Mouse (Mus musculus) limb, embryonic 11.5 days (tissue): Measurements from ENCODE around the gene Zzz3. TPM values are rescaled to one million over a fixed set of nuclear protein-coding genes. Genes with fewer than 3 reads are reported as not detected.

Source experiments
- ATAC-seq: fragments of 200-750 bp; cut with Nextera tagmentation; 2 replicates; pipeline ENCODE4 v1.8.0; 2017; ENCODE audit warnings: low read depth; ENCODE audit not compliant: insufficient number of reproducible peaks, low FRiP score, low TSS enrichment
- DNase-seq: peaks from one replicate; pipeline ENCODE4 v3.0.0-alpha.2; 2015; ENCODE audit warnings: low spot score
- H3K27ac ChIP-seq: fragments of 300-500 bp; sonication (generic); replicated peaks from 2 replicates; pipeline ENCODE4 v1.5.1; 2014; ENCODE audit warnings: low read depth, mild to moderate bottlenecking, low read length
- H3K27me3 ChIP-seq: fragments of 300-500 bp; sonication (generic); 2 replicates; pipeline ENCODE4 v1.6.1; 2014; ENCODE audit warnings: mild to moderate bottlenecking, low read length, mixed read lengths; ENCODE audit not compliant: control insufficient read depth, insufficient read depth
- H3K36me3 ChIP-seq: fragments of 300-500 bp; sonication (generic); 2 replicates; pipeline ENCODE4 v1.6.1; 2014; ENCODE audit warnings: mild to moderate bottlenecking, low read length, moderate library complexity, mixed read lengths; ENCODE audit not compliant: control insufficient read depth, insufficient read depth
- H3K4me1 ChIP-seq: fragments of 300-500 bp; sonication (generic); 2 replicates; pipeline ENCODE4 v1.6.1; 2014; ENCODE audit warnings: low read length, mixed read lengths; ENCODE audit not compliant: control insufficient read depth, insufficient read depth
- H3K4me2 ChIP-seq: fragments of 300-500 bp; sonication (generic); 2 replicates; pipeline ENCODE4 v1.6.1; 2014; ENCODE audit warnings: low read depth, mild to moderate bottlenecking, moderate library complexity; ENCODE audit not compliant: severe bottlenecking
- H3K4me3 ChIP-seq: fragments of 300-500 bp; sonication (generic); 2 replicates; pipeline ENCODE4 v1.5.1; 2014; ENCODE audit warnings: low read depth, low read length
- H3K9ac ChIP-seq: fragments of 300-500 bp; sonication (generic); 2 replicates; pipeline ENCODE4 v1.6.1; 2014; ENCODE audit warnings: mild to moderate bottlenecking, low read length
- H3K9me3 ChIP-seq: fragments of 300-500 bp; sonication (generic); 2 replicates; pipeline ENCODE4 v1.6.1; 2016; ENCODE audit warnings: low read length; ENCODE audit not compliant: control insufficient read depth
- whole genome bisulfite sequencing: fragments of 180-500 bp; shearing (Covaris S2); extraction: QIAGEN DNeasy Blood & Tissue Kit; methylation state at CpG from one replicate; pipeline ENCODE4 v1.1.7; 2014; 5-methylcytosine and 5-hydroxymethylcytosine counted together
- polyA plus RNA-seq: library from polyadenylated mRNA; unstranded; fragments of >200 nt; fragmentation: Nextera tagmentation; extraction: Ambion mirVana; gene quantifications from 2 replicates; pipeline ENCODE4 v1.2.1, GENCODE M21; 2014

Zzz3 gene
- polyA plus RNA-seq, 1 experiment from 2014 or later, result 68.2 TPM

DNA sequence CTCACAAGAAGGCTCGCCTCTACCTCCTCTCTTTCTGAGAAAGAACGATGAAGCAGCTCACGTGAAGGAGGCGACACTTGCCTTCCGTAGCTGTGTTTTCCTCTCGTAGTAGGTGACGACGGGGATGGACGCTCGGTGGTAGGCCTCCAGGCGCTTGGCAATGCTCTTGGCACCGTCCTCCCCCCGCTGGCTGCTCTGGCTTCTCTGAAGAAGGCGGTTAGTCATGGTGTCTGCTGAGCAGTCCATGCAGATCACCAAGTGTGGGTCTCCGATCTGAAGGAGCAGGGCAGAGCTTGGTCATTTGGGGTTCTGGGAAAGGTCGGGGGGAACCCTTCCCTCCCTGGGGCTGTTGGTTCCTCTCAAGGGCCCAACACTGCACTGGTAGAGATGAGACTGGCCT is 77.4 kb downstream of the Zzz3 start:
- no peak overlapping the region for H3K4me2 ChIP-seq
- WGBS, result 86% methylated on average over 16 of the region's 16 CpGs
- no peak overlapping the region for H3K4me3 ChIP-seq
- H3K4me1 ChIP-seq, result peaks cover 2% of the 10 kb centered on the region; the same call in 1 of the 2 replicates
- DNase-seq (no peak), ATAC-seq (no peak)
- no peak overlapping the region for H3K9ac ChIP-seq
- no peak overlapping the region for H3K27ac ChIP-seq
- no peaks in the 10 kb centered on the region for H3K36me3 ChIP-seq
- no peaks in the 10 kb centered on the region for H3K9me3 ChIP-seq
- no peaks in the 10 kb centered on the region for H3K27me3 ChIP-seq

DNA sequence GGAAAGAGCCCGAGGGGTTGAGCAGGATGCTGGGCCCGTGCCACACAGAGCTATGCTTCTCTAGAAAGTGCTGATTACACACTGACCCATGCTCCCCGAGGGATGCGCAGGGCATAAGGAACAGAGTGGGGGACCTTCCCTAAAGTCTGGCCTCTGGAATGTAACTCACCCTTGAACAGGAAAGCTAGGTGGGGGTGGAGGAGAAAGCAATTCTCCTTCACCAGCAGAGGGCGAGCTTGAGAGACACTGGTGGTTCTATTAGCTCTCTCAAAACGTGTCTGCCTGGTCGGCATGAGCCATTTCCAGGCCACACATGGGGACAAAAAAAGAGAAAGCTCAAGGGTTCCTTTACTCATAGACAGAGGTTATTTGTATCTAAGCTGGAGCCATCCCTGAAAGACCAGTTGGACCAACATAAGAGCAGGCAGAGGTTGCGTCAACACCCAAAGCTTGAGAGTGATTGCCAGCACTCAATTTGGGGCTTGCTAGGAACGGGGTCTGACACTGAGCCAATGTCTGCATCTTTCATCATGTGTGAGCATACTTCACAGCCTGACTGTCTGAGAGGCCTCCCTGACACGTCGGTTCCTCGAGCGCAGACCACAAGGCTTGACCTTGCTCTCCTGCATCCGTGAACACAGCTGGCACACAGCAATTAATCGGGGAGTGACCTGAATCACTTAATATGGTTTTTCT is 79.5 kb downstream of the Zzz3 start:
- Histone ChIP-seq H3K9me3 (no peaks in the 10 kb centered on the region), H3K27ac (no peak overlapping the region), H3K36me3 (no peaks in the 10 kb centered on the region), H3K9ac (no peak overlapping the region), H3K4me3 (no peak overlapping the region), H3K4me2 (no peak overlapping the region), H3K27me3 (no peaks in the 10 kb centered on the region), H3K4me1 (peaks cover 8% of the 10 kb centered on the region; the same call in 1 of the 2 replicates)
- ATAC-seq (no peak), DNase-seq (peak; percentile 81)
- 59% methylated on average over 15 of the region's 15 CpGs for WGBS

DNA sequence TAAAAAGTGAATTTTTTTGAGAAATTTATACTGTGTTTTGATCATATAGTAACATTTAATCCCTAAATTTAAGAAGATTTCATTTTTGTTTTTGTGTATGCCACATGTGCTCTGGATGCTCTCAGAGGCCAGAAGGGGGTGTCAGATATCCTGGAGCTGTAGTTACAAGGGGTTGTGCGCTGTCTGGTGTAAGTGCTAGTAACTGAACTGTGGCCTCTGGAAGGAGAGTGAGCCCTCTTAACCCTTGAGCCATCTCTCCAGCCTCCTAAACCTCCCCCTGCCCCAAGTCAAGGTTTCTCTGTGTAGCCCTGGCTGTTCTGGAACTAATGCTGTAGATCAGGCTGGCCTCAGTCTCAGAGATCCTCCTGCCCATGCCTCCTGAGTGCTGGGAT is 80.0 kb downstream of the Zzz3 start:
- ATAC-seq (no peak), DNase-seq (no peak)
- H3K4me2 ChIP-seq, result no peak overlapping the region
- peaks cover 8% of the 10 kb centered on the region; the same call in 1 of the 2 replicates for H3K4me1 ChIP-seq
- H3K4me3 ChIP-seq, result no peak overlapping the region
- H3K9me3 ChIP-seq, result no peaks in the 10 kb centered on the region
- no peaks in the 10 kb centered on the region for H3K36me3 ChIP-seq
- H3K27ac ChIP-seq, result no peak overlapping the region
- H3K27me3 ChIP-seq, result no peaks in the 10 kb centered on the region
- 67% methylated on average over 1 of the region's 1 CpGs for WGBS
- H3K9ac ChIP-seq, result no peak overlapping the region

- 93% methylated on average over 3 of the region's 3 CpGs for WGBS
- H3K9me3 ChIP-seq, result no peaks in the 10 kb centered on the region
- no peak overlapping the region for H3K27ac ChIP-seq
- H3K4me3 ChIP-seq, result no peak overlapping the region
- DNase-seq, result no peak
- H3K9ac ChIP-seq, result no peak overlapping the region
- no peaks in the 10 kb centered on the region for H3K36me3 ChIP-seq
- H3K4me1 ChIP-seq, result peaks cover 8% of the 10 kb centered on the region; the same call in 1 of the 2 replicates
- no peaks in the 10 kb centered on the region for H3K27me3 ChIP-seq
- H3K4me2 ChIP-seq, result no peak overlapping the region
- no peak for ATAC-seq
Observed at GRCm38 (mm10) chr3:152475894-152476293, 80.6 kb downstream of the Zzz3 start.

- Histone ChIP-seq H3K4me3 (peak overlapping the region; percentile 30), H3K36me3 (no peaks in the 10 kb centered on the region), H3K27me3 (no peaks in the 10 kb centered on the region), H3K27ac (no peak overlapping the region), H3K9ac (peak overlapping the region; percentile 38; the same call in 1 of the 2 replicates), H3K9me3 (no peaks in the 10 kb centered on the region), H3K4me1 (peaks cover 11% of the 10 kb centered on the region), H3K4me2 (peak overlapping the region; percentile 52)
- 3% methylated on average over 23 of the region's 23 CpGs for WGBS
- DNase-seq (peak; percentile 77), ATAC-seq (peak; percentile 70)
Observed at GRCm38 (mm10) chr3:152477796-152478527, 82.7 kb downstream of the Zzz3 start.

DNA sequence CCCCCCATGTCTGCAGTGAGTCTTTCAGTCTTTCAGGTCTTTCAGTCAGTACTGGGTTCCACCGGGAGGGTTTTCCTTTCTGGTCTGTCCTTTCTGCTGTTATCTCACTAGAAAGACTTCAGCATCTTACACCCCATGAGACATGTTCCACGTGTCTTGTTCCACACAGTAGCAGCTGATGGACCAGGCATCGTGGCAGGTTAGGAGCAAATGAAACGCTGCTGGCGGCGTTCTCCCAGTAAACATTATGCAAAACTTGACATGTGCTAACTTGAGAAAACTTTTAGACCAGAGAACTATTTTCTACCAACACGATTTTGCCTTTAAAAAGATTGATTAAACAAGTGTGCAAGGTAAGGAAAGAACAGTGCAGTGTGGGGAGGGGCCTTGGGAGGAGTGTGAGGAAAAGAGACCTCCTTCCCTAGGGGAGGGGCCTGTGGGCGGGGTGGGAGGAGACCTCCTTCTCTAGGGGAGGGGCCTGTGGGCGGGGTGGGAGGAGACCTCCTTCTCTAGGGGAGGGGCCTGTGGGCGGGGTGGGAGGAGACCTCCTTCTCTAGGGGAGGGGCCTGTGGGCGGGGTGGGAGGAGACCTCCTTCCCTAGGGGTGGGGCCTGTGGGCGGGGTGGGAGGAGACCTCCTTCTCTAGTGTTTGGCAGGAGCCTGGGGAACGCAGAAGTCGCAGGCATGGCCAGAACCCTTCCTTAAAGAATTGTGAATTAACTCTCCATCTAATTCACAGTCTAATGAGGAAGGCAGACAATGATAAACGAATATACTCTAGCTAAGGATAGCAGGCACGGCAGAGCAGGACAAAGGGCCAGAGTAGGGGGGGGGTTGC is 83.5 kb downstream of the Zzz3 start:
- Histone ChIP-seq H3K9ac (no peak overlapping the region; the same call in 1 of the 2 replicates), H3K27ac (no peak overlapping the region), H3K9me3 (no peaks in the 10 kb centered on the region), H3K4me2 (peak overlapping the region; percentile 52), H3K4me3 (peak overlapping the region; percentile 30), H3K4me1 (peaks cover 15% of the 10 kb centered on the region), H3K36me3 (no peaks in the 10 kb centered on the region), H3K27me3 (no peaks in the 10 kb centered on the region)
- DNase-seq (peak; percentile 67), ATAC-seq (peak; percentile 76)
- 4% methylated on average over 12 of the region's 16 CpGs for WGBS

DNA sequence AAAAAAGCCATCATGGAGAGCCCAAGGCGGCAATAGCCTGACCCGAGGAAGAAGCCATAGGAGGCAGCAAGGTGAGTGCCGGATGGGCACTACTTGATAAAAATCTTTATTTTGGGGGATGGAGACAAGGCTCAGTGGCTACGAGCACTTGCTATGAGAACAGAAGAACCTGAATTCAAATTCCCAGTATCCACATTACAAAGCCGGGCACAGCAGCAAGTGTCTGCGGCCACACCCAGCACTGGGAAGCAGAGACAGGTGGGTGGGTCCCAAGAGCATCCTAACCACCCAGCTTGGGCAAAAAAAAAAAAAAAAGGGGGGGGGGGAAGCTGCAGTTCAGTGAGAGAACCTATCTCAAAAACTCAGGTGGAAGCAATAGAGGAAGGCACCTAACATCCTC is 85.1 kb downstream of the Zzz3 start:
- no peak overlapping the region for H3K4me3 ChIP-seq
- DNase-seq (no peak), ATAC-seq (no peak)
- no peaks in the 10 kb centered on the region for H3K9me3 ChIP-seq
- WGBS, result 94% methylated on average over 6 of the region's 6 CpGs
- H3K36me3 ChIP-seq, result no peaks in the 10 kb centered on the region
- H3K27ac ChIP-seq, result no peak overlapping the region
- H3K4me2 ChIP-seq, result no peak overlapping the region
- H3K4me1 ChIP-seq, result peaks cover 24% of the 10 kb centered on the region
- no peaks in the 10 kb centered on the region for H3K27me3 ChIP-seq
- no peak overlapping the region for H3K9ac ChIP-seq

GRCm38 (mm10) chr3:152482182-152482581 is 86.9 kb downstream of the Zzz3 start:
- peaks cover 24% of the 10 kb centered on the region for H3K4me1 ChIP-seq
- no peak overlapping the region for H3K27ac ChIP-seq
- ATAC-seq, result no peak
- DNase-seq, result no peak
- no peaks in the 10 kb centered on the region for H3K36me3 ChIP-seq
- H3K9me3 ChIP-seq, result no peaks in the 10 kb centered on the region
- WGBS, result 87% methylated on average over 8 of the region's 8 CpGs
- no peak overlapping the region for H3K4me2 ChIP-seq
- no peak overlapping the region for H3K4me3 ChIP-seq
- H3K9ac ChIP-seq, result no peak overlapping the region
- H3K27me3 ChIP-seq, result no peaks in the 10 kb centered on the region
